Mouse (Mus musculus) thymus, adult 2 months (tissue): ENCODE results near the gene Fgf10.

Source experiments
- CTCF ChIP-seq: fragments of 200-500 bp; IDR thresholded peaks from 2 replicates; pipeline ENCODE4 v1.5.1; 2012; ENCODE audit warnings: mild to moderate bottlenecking, control low read depth, low read length, moderate library complexity, borderline replicate concordance; ENCODE audit not compliant: control insufficient read depth, poor library complexity, insufficient read depth; ENCODE audit errors: extremely low read depth
- POLR2A ChIP-seq: fragments of 200-500 bp; IDR thresholded peaks from 2 replicates; pipeline ENCODE4 v1.6.1; 2012; ENCODE audit warnings: mild to moderate bottlenecking, low read length, control low read depth, moderate library complexity; ENCODE audit not compliant: control insufficient read depth, poor library complexity, insufficient read depth; ENCODE audit errors: extremely low read depth

- TF ChIP-seq CTCF (no peak), POLR2A (no peak)
These were observed 62.4 kb downstream of the Fgf10 start for GRCm38 (mm10) chr13:118731850-118732552.
